Mouse (Mus musculus) urinary bladder, postnatal 14 days (tissue): ENCODE data around the gene Camkk2.

Experiments used
- DNase-seq: peaks from one replicate; pipeline ENCODE4 v3.0.0; 2021; ENCODE audit warnings: low spot score

Camkk2 gene

DNA sequence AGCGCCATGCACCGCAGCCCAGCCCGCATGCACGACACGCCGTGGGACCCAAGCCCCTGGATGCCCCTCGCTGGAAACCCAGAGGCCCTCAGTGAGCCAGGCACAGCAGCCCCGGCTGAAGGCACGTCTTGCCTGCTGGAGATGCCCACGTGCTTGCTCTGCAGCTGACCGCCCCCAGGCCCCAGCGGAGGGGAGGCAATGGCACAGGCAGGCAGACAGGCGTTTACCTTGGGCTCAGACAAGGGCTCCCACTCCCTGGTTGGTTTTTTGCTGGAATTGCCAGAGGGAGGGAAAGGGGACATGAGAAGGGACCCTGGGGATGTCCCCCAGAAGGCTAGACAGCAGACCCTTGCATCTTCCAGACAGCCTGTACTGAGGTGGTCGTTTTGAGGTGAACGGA is 42.4 kb downstream of the Camkk2 start:
- no peak for DNase-seq

DNA sequence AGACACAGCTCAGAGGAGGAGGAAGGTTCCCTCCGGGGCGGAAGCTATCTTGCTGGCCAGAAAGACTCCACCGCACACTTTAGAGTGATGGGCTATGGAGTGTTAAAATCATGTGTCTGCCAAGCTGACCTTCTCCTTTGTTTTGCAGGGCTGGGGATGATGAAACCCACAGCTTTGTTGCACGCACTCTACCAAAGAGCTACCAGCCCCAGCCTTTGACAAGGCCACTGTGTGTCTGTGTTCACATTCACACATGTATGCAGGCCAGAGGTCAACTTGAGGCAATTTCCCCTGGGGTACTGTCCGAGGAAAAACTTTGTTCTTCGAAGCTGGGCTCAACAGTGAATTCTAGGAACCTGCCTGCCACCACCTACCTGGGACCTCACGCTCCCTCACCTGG is 43.4 kb downstream of the Camkk2 start:
- DNase-seq, result no peak

DNA sequence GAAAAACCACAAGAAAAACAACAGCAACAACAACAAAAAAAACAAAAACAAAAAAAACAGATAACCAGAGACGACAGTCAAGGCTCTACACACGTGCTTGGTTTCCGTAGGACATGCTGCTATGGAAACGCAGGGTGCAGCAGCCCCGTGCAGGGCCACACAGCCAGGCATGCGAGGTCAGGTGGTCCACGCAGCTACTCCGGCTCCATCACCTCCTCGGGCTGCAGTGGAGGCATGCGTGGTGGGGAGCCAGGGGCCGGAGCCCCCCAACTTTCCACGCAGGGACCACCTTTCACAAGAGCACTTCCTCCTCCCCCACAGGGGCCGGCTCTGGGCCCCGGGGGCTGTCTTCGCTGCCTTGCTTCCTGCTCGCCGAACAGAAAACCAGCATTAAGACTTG is 45.3 kb downstream of the Camkk2 start:
- DNase-seq, result no peak

DNA sequence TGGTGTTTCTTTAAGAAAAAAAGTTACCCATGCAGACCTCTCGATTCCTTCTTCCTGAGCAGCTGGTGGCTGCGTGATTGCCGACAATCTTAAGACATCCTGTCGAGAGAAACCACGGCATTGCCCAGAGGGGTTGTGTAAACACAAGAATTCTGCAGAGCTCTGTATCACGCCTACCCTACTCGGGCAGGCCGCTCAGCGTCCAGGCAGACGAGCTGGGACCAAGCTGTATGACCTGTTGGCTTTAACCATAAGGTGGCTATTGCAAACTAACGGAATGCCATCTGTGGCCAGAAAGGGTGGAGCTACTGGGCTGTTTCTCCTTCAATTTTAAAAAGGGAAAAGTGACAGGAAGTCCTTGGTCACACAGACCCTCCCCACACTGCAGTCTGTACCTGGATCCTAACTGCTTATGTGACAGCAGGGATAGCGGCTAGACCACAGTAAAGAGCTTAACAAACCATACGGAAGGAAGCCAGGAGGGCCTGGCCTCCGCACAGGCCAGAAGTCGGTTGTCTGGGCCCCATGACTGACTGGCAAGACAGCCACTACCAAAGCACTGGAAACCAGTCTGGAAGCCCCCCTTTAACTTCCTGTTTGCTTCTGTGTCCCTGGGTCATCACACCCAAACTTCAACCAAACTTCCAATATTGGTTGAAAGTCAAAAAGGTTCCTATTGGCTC is 47.1 kb downstream of the Camkk2 start:
- DNase-seq, result no peak

DNA sequence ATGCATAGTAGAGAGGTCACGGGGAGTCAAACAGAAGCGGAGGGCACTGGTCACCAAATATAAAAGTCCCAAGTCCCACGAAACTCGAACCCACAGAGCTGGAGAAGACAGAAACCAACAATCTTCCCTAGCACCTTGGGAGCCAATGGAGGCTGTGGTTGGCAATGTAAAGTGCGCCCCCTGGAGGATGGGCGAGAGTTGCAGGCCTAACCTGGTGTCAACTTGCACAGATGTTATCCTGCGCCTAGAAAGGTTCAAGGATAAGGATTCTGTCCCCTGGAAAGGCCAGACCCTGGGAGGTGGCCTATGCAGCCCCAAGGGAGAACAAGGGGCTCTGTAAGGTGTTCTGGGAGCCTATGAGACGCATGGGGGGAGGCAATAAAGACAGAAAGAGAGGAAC is 47.9 kb downstream of the Camkk2 start:
- DNase-seq, result peak; percentile 58

DNA sequence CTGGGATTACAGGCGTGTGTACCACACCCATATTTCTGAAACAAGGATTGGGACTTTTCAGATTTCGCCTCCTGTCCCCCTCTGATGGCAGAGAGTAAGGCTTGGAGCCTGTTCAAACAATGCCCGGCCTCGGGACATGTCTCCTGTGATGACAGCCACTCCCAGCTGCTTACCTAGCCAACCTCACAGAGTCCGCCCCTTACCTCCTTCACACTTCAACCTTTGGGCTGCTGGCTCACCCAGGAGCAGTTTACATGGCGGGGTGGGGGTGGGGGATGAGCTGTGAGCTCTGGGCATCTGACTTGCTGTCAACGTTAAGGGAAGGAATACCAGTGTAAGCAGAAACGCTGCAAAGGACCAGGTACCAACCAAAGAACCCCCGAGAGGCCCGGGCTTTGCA is 48.4 kb downstream of the Camkk2 start:
- DNase-seq, result no peak

DNA sequence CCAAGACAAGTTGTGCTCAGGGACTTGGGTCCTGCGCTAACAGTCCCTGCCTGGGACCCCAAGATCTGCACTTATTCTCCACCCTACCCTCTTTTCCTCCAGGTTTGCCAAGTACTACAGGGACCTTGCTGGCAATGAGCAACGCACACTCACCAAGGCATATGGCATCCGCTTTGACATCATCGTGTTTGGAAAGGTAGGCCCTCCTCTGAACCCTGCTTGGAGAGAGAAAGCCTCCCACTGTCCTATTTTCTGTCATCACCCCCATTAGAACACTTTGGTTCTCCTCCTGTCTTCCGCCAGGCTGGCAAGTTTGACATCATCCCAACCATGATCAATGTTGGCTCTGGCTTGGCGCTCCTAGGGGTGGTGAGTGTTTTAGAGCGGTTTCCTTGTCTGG is 52.1 kb downstream of the Camkk2 start:
- no peak for DNase-seq

DNA sequence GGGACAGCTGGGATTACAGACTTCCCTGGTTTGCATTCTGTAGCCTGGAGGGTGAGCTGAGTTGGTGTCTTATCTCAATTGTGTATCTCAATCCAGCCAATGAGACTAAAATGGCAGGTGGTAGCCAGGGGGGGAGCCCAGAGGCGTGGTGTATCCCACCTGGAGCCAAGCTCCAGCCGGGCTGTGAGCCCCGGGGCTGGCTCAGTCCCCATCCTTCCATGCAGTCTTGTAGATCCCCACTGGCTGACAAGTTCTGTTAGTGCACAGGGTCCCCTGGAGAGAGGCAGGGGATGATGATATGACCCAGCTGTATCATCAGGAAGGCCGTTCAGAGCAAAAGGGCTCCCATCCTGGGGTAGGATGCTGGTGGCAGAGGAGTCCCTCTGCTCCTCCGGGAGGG is 52.6 kb downstream of the Camkk2 start:
- no peak for DNase-seq

DNA sequence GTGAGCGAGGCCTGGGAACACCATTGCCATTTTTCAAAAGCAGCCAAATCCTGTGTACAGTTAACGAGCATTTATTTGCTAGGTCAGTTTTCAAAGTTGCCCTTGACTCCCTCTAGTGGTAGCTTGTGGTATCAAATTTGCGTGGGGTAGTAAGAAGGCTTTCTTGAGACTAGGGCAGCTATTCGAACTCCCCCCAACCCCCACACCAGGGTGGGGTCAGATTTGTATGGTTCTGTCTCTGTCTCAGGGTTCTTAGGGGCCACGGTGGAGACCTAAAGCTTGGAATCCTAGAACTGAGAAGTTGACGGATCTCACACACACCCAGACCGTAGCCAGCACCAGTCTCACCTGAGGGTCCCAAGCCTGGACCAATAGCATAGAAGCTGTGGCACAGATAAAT is 53.1 kb downstream of the Camkk2 start:
- peak; percentile 71 for DNase-seq

DNA sequence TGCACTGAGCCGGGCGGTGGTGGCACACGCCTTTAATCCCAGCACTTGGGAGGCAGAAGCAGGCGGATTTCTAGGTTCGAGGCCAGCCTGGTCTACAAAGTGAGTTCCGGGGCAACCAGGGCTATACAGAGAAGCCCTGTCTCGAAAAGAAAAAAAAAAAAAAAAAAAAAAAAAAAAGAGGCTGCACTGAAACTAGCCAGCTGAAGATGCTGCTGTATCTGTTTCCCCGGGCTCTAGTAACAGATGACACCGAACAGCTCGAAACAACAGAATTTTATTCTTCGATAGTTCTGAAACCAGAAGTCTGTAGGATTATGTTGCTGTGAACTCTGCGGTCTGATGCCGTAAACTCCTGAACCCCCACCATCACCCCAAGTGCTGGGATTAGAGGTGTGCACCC is 53.8 kb downstream of the Camkk2 start:
- no peak for DNase-seq

DNA sequence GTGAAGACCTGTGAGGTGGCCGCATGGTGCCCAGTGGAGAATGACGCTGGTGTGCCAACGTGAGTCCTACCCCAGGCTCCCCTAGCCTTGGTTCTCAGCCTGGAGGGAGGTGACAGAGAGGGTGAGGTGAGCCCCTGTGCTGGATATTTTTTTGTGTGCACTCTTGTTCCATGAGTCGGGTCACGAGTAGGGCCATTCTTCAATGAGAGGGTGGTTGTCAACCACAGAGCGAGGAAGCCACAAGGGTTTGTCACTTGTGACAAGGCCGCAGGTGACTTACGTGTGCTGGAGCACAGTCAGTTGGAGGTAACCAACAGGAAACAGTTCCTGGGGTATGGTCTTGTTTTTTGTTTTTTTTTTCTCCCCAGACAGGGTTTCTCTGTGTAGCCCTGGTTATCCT is 60.0 kb downstream of the Camkk2 start:
- DNase-seq, result no peak

DNA sequence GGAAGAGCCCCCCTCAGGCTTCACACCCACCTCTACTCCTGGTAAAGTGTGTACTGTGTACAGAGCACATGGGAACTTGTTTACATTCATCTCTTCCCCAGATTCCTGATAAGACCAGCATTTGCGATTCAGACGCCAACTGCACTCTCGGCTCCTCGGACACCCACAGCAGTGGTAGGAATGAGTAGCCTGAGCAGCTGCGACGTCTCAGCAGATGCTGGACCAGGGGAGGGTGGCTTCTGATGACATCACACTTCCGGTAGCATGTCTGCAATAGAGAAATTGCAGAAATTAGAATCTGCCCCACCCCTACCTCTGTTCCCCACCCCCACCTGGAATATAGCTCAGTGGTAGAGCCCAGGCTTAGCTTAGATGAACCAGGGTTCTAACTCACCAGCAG is 60.8 kb downstream of the Camkk2 start:
- DNase-seq, result no peak

DNA sequence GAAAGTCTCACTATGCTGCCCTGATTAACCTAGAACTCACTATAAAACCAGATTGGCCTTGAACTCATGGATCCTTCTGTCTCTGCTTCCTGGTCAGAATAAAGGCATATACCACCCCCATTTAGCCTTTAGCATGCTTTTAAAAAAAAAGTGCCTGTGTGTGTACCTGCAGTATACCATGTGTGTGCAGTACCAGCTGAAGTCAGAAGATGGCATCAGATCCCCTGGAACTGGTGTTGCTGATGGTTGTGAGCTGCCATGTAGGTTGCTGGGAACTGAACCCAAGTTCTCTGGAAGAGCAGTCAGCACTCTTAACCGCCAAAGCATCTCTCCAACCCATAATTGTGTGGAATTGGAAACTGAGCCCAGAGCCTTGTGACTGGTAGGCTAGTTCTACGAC is 62.4 kb downstream of the Camkk2 start:
- no peak for DNase-seq

DNA sequence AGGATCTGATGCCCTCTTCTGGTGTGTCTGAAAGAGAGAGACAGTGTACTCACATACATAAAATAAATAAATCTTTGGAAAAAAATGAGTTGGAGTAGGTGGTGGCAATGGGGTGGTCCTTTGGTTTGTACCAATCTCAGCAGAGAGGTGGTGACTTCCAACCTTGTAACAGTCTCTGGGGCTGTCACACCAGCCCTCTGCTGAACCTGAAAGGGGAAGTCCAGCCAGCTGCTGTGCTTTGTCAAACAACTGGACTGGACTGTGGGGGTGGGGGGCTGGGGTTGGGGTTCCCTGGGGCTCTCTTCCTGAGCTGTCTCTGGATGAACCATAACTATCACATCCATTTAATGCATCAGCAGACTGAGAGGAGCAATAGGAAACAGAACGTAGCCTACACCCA is 63.5 kb downstream of the Camkk2 start:
- DNase-seq, result no peak

DNA sequence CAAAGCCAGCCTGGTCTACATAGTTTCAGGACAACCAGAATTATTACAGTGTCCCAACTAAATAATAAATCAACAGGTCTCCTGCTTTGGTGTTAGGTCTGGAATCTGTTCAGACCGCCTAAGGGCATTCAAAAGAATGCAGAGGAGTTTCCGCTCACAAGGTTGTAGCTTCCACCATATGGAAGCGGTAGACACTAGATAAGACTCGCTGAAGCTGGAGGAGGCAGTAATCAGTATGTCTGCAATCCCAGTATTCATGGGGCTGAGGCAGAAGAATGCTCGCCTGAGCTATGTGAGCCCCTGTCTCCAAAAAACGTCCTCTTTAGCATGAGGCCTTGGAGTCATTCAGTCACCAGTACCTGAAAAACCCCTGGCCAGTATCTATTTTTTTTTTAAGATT is 70.4 kb downstream of the Camkk2 start:
- DNase-seq, result no peak

DNA sequence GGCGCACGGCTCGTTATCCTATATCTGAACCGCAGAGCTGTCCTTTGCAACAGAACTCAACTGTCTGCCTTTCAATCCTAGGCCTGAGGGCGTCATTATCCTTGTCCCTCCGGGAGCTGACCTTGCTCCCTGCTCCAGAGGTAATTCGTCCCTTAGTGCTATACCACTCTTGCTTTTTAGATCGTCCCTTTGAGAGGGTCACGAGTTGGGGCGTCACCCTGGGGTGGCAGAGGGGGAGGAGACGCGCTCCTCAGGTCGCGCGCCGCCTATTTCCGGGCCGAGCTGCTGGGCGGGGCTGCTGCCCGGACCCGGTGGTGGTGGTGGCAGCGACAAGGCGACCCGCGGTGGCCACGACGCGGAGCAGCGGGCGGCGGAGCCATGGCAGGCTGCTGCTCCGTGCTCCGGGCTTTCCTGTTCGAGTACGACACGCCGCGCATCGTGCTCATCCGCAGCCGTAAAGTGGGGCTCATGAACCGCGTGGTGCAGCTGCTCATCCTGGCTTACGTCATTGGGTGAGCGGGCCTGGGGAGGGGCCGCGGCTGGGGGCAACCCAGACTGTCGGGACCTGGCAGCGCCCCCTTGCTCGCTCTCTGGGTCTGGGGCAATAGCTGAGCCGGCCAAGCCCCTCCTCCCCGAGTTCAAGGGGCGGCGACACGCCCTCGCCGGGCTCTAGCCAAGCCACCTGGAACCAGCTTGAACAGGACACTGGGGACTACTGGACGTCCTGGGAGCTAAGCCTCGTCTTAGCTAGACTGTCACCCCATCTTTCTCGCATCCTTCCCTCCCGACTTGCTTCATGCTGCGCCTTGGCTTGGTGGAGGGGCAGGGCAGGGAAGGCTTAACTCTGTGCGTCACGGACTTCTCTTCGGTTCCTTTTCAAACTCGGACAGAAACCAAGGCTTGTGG is 71.7 kb downstream of the Camkk2 start, which contains the start of gene P2rx4:
Gene P2rx4, plus strand, starts transcription at position 269 of the 906 bp plus-strand sequence.
- peak; percentile 70 for DNase-seq

DNA sequence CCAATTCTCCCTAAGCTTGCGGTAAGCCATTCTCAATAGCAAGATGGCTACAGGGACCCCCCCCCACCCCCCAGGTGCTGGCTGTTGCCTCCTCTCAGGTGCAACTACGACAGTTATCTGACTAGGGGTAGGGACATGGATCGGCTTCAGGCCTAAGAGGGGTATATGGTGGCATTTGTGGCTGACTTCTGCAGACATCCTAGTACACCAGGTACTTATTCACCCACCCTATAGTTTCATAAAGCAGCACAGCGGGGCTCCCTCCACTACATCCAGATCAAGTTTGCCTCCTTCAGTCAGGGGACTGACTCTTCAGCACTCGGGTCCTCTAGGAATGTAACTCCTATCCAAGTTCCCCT is 72.3 kb downstream of the Camkk2 start:
- no peak for DNase-seq

DNA sequence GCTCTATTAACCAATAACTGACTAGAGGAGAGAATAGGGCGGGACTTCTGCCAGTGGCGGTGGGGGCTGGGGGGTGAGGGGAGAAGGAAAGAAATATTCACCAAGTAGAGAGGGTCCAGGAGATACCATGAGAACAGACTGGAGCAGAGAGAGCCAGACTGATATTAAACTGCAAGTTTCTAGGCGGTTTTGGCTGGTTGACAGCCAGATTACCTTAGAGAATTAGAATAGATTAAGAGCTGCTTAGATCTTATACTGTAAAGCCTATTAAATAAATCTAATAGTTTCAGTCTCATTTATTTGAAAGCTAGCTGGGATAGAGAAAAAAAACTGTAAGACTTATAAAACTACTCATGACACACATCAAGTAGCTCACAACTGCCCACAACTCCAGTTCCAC is 74.0 kb downstream of the Camkk2 start:
- DNase-seq, result no peak

DNA sequence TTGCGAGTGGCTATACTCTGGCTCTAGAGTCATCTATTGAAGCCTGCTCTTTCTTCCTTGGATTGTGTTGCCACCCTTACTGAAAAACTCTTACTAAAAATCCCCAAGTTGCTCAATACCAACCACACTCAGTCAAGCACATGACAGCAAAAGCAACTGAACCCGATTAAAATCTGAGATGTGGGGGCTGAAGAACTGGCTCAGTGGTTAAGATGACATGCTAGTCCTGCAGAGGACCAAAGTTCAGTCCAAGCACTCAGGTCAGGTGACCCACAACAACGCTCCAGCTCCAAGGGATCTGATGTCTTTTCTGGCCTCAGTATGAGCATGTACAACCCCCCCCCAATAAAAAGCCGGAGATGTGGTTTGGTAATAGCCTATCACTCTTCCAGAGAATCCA is 74.6 kb downstream of the Camkk2 start:
- DNase-seq, result no peak

DNA sequence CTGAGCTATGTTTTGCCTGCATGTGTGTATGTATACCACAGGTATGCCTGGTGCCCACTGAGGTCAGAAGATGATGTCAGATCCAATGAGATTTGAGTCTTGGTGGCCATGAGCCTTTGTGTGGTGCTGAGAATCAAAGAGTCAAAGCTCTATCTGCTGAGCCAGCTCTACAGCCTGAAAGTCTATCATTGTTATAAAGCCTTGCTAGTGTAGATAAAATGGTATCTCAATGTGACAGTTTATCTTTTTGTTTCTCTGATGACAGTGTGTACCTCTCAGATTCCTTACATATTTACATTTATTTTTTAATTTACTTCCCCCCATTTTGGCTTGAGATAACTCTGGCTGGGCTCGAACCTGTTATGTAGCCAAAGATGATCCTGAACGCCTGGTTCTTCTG is 75.6 kb downstream of the Camkk2 start:
- DNase-seq, result no peak

DNA sequence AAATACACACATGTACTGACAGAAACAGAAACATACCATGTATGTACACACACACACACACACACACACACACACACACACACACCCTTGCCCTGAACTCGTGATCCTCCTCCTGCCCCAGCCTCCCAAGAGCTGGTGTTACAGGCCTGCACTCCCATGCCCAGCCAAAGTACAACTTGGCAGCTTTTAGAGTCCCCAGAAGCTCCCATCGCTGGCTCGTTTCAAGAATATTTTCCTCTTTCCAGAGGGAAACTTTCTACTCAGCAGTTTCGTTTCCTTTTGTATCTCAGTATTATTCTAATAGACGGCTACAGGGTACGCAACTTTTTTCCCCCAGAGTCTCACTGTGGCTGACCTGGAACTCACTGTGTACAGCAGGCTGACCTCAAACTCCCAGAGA is 77.1 kb downstream of the Camkk2 start:
- DNase-seq, result no peak

DNA sequence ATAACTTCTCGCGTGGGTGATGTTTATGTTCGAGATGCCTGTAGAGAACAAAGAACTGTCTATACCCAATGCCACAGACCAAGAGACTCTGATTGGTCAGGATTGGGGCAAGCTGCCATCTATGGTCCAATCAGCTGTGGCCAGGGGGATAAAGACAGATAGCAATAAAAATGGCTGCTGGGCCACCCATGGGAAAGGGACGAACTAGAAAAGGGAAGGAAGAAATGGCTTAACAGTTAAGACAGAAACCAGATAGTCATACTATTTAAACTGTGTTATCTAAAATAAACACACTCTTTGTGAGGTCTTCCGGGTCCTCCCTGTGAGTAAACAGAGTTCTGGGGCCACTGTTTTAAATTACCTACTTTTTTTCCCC is 78.4 kb downstream of the Camkk2 start:
- no peak for DNase-seq

DNA sequence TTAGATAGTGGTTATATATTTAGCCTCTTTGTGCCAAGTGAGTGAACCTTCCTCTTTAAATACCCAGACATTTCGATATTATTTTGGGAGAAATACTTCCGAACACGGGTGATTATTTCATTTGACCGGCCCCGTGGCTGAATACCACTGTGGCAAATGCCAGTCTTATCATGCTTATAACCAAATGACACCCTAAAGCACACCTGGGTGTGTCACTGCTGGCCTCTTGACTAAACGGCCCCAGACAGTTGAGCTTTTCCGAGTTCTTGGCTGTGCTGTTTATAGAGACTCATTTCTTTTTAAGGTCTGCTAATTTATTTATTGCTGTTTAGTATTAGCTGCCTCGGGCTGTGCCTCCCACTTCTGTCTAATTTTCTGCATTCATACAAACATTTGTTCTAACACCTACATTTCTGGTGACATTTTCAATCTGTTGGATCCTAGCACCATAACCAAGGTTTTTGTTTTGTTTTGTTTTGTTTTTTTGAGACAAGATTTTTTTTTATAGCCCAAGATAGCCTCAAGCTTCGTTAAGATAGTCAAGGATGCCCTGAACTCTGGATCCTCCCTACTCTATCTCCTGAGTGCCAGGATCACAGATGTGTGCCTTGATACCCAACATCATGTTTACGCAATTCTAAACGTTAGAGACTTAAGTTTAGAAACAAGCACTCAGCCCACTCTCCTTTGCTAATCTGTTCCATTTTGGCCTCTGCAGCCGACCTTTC is 78.9 kb downstream of the Camkk2 start:
- no peak for DNase-seq
